Comparison of ENCODE assay signal across 26 mouse cellular contexts in the genomic region with DNA sequence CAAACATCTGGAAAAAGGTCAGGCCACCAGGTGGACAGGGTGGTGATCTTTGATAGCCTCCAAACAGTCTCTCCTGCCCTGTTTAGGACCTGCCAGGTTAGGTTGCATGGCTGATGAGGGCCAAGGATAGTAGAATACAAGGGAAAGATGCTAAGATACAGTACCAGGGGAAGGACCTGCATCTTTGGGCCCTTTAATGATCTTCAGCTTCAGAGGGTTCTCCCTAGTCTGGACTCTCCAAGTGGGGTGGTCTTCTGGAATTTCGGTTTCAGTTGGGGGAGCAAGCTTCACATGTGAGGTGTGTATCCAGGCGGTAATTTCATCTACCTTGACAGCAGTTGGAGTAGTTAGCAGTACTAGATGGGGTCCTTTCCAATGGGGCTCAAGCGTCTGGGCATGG.
"Had no signal": no experiment of that assay in that cellular context is flagged by ENCODE, and none has a peak within 500 bp of the region (broad histone marks: within the 10 kb centered on the region; RNA-seq: fewer than 3 reads in every experiment).

No protein-coding gene starts in this region.

- H3K9me3 ChIP-seq: embryonic facial prominence, embryonic 10.5 days; embryonic facial prominence, embryonic 12.5 days; embryonic facial prominence, embryonic 13.5 days; embryonic facial prominence, embryonic 15.5 days; forebrain, embryonic 10.5 days; forebrain, embryonic 12.5 days; forebrain, embryonic 13.5 days; forebrain, embryonic 15.5 days had no signal

- H3K4me2 ChIP-seq: embryonic facial prominence, embryonic 12.5 days; embryonic facial prominence, embryonic 13.5 days; embryonic facial prominence, embryonic 15.5 days; forebrain, embryonic 12.5 days; forebrain, embryonic 13.5 days; forebrain, embryonic 15.5 days had no signal

- ATAC-seq: forebrain, embryonic 13.5 days; forebrain, embryonic 14.5 days; forebrain, embryonic 15.5 days; forebrain, embryonic 16.5 days; forebrain, postnatal 0 days had no signal

- H3K27ac ChIP-seq: embryonic facial prominence, embryonic 10.5 days; embryonic facial prominence, embryonic 12.5 days; embryonic facial prominence, embryonic 13.5 days; embryonic facial prominence, embryonic 15.5 days; forebrain, embryonic 10.5 days; forebrain, embryonic 12.5 days; forebrain, embryonic 13.5 days; forebrain, embryonic 15.5 days; gastrocnemius, adult 2 months; heart, adult 2 months had no signal

- DNase-seq: cerebellum, adult 8-10 months; cerebellum, adult 9-11 months; cerebellum, postnatal 10 days; cerebellum, postnatal 14 days; cerebellum, postnatal 25 days; cerebellum, postnatal 36 days; embryo, embryonic 11 days; forebrain, postnatal 0 days; gastrocnemius, adult 2 months; gastrocnemius, postnatal 10 days; gastrocnemius, postnatal 14 days; gastrocnemius, postnatal 25 days; gastrocnemius, postnatal 36 days; heart, adult 18-20 months; heart, adult 2 months had no signal

- H3K4me1 ChIP-seq: embryonic facial prominence, embryonic 12.5 days; embryonic facial prominence, embryonic 13.5 days; embryonic facial prominence, embryonic 15.5 days; forebrain, embryonic 10.5 days; forebrain, embryonic 12.5 days; forebrain, embryonic 13.5 days; forebrain, embryonic 15.5 days had no signal

- H3K27me3 ChIP-seq: embryonic facial prominence, embryonic 12.5 days; embryonic facial prominence, embryonic 13.5 days; embryonic facial prominence, embryonic 15.5 days; forebrain, embryonic 12.5 days; forebrain, embryonic 13.5 days; forebrain, embryonic 15.5 days had no signal

- H3K4me3 ChIP-seq: embryonic facial prominence, embryonic 10.5 days; embryonic facial prominence, embryonic 12.5 days; embryonic facial prominence, embryonic 13.5 days; embryonic facial prominence, embryonic 15.5 days; erythroblast, embryonic 14.5 days; forebrain, embryonic 10.5 days; forebrain, embryonic 12.5 days; forebrain, embryonic 13.5 days; forebrain, embryonic 15.5 days; gastrocnemius, adult 2 months; heart, adult 2 months had no signal

- H3K36me3 ChIP-seq: embryonic facial prominence, embryonic 10.5 days; embryonic facial prominence, embryonic 12.5 days; embryonic facial prominence, embryonic 13.5 days; embryonic facial prominence, embryonic 15.5 days; forebrain, embryonic 10.5 days; forebrain, embryonic 12.5 days; forebrain, embryonic 15.5 days had no signal

- H3K9ac ChIP-seq: embryonic facial prominence, embryonic 12.5 days; embryonic facial prominence, embryonic 13.5 days; embryonic facial prominence, embryonic 15.5 days; forebrain, embryonic 12.5 days; forebrain, embryonic 13.5 days; forebrain, embryonic 15.5 days; forebrain, postnatal 0 days had no signal
